Mouse (Mus musculus): ENCODE measurements at regions not wholly inside any gene's neighbourhood (a gene's known extent, or its start where the extent isn't known, plus 50 kb on each side); places are given as distances from the start of the nearest gene placed in this dataset.
"Not testable (repeated sequence)": the region's sequence is repeated elsewhere in the genome, so short reads cannot be mapped to it uniquely, and the experiment has no call there.

DNA sequence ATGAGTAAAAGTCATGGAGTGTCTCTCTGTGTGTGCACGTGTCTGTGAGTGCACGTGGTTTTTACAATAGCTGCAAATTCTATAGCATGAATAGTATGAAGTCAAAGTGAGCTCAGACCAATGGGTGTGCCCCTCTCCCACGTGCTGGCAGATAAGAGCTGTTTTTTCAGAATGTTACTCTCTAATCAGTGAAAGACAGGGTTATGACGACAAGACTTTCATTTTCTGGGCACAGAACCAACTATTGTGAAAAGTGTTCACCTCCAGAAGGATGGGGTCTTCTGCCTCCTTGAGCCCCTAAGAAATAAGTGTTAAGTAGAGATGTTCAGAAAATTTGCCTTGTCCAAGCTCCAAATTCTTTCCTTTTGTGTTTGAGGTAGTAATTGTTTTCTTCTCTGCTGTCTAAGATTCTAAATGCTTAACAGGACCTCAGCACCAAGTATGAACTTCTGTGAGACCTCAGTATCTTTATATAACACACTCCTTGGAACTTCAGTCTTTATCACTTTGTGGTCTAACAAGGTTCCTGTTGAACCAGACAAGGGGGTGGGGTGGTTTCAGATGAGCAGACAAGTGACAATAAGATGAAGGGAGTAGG, 182.8 kb upstream of the P2ry1 start:
- Histone ChIP-seq H3K27me3 (ENCODE audit: low read depth, poor library complexity, severe bottlenecking) (no peaks in the 10 kb centered on the region), H3K9me3 (replicated peaks) (no peaks in the 10 kb centered on the region), H3K4me1 (no peaks in the 10 kb centered on the region), H3K4me3 (no peak overlapping the region), H3K36me3 (no peaks in the 10 kb centered on the region), H3K27ac (no peak overlapping the region)
- DNase-seq (ENCODE audit: low spot score), result no peak
- WGBS, result 83% methylated on average over 4 of the region's 4 CpGs

DNA sequence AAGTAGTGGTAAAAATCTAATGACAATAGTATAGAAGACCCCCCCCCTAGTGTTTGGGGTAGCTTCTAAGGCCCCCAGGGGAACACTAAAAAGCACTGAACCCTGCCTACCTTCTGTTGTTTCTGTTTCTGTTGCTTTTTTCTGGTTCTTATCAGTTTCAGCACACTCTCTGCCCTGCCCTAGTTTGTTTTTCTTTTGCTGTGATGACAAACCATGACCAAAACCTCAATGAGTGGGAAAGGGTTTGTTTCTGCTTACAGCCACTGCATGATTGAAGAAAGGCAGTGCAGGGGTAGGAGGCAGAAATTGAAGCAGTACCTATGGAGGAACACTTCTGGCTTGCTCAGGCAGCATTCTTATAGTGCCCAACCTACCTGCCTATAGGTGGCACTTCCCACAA, 181.1 kb upstream of the P2ry1 start:
- H3K4me1 ChIP-seq, result no peaks in the 10 kb centered on the region
- no peaks in the 10 kb centered on the region for H3K36me3 ChIP-seq
- no peak for DNase-seq (ENCODE audit: low spot score)
- H3K27ac ChIP-seq, result no peak overlapping the region
- H3K9me3 ChIP-seq (replicated peaks), result no peaks in the 10 kb centered on the region
- H3K27me3 ChIP-seq (ENCODE audit: low read depth, poor library complexity, severe bottlenecking), result no peaks in the 10 kb centered on the region
- H3K4me3 ChIP-seq, result no peak overlapping the region

DNA sequence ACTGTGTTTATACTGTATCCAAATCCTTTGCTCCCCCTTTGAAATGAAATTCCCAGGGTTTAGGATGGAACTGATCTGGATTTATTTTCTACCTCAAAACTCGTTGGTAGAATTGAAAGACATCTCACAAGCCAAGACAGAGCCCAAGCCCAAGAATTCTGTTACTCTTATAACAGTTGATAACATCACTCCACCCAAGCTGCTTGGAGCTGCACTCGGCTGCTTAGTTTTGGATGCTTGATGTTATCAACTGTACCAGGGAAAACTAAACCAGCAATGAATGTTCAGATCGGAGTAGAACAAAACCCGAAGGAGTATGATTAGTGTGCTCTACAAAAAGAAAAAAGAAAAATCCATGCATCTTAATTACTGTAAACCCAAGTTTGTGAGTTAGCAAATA, 175.8 kb upstream of the P2ry1 start:
- no peak overlapping the region for H3K27ac ChIP-seq
- 80% methylated on average over 4 of the region's 4 CpGs for WGBS
- no peaks in the 10 kb centered on the region for H3K27me3 ChIP-seq (ENCODE audit: low read depth, poor library complexity, severe bottlenecking)
- no peaks in the 10 kb centered on the region for H3K9me3 ChIP-seq (replicated peaks)
- no peaks in the 10 kb centered on the region for H3K4me1 ChIP-seq
- H3K36me3 ChIP-seq, result no peaks in the 10 kb centered on the region
- no peak for DNase-seq (ENCODE audit: low spot score)
- no peak overlapping the region for H3K4me3 ChIP-seq

DNA sequence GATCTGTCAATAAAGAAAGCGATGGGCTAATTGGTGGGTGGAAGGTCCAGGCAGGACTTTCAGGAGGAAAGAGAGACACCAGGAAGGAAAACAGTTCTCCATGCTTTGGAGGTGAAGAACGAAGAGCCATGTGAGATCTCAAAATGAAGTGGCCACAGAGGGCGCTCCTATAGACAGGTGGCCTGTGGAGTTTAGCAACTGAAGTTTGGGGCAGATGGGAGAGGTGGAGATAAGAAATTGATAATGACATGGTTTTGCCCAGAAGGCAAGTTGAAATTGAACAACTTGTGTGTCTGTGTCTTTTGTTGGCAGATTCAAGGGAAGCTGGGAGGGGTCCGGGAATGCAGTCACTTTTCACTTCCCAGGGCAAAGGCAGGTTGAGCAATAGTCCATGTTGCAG, 170.2 kb upstream of the P2ry1 start:
- no peaks in the 10 kb centered on the region for H3K27me3 ChIP-seq (ENCODE audit: low read depth, poor library complexity, severe bottlenecking)
- no peak overlapping the region for H3K27ac ChIP-seq
- 93% methylated on average over 4 of the region's 4 CpGs for WGBS
- DNase-seq (ENCODE audit: low spot score), result no peak
- no peaks in the 10 kb centered on the region for H3K36me3 ChIP-seq
- H3K9me3 ChIP-seq (replicated peaks), result no peaks in the 10 kb centered on the region
- no peak overlapping the region for H3K4me3 ChIP-seq
- no peaks in the 10 kb centered on the region for H3K4me1 ChIP-seq

DNA sequence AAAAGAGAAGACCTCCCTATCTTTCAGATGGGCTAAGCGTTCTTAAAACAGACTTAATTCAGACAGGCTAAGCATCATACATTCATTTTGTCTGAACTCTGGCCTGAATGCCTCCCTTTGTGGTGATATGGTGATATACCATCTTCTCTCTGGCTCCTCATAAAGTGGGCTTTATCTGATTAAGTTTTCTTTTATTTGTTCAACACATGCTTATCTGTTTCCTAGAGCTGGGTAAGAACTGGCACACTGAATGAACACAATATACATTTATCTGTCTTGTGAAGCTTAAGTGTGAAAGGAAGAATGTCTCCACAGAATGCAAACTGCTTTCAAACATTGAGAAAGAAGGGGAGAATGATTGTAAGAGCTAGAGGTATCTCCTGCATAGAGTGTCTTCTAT, 160.7 kb upstream of the P2ry1 start:
- Histone ChIP-seq H3K4me1 (no peaks in the 10 kb centered on the region), H3K9me3 (replicated peaks) (no peaks in the 10 kb centered on the region), H3K36me3 (no peaks in the 10 kb centered on the region), H3K4me3 (no peak overlapping the region), H3K27ac (no peak overlapping the region), H3K27me3 (ENCODE audit: low read depth, poor library complexity, severe bottlenecking) (no peaks in the 10 kb centered on the region)
- DNase-seq (ENCODE audit: low spot score), result no peak
- 92% methylated on average over 1 of the region's 1 CpGs for WGBS

DNA sequence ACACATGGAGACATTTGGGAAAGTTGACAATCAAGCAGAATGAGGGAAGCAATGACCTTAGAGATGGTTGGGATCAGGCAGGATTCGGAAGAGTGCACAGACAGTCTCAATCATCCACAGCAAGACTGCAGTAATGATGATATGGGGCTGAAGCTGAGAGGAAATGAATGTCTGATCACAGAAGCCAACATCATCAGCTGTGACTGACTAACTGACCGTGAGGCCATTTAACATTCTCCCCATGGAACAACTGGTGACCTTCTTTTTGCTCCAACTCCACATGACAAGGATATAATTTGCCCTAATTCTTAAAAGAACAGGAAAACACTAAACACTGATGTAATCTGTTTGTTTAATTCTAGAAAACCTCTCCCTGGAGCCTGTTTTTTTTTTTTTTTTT, 157.3 kb upstream of the P2ry1 start:
- no peak for DNase-seq (ENCODE audit: low spot score)
- WGBS, result 83% methylated on average over 2 of the region's 2 CpGs
- H3K27ac ChIP-seq, result no peak overlapping the region

DNA sequence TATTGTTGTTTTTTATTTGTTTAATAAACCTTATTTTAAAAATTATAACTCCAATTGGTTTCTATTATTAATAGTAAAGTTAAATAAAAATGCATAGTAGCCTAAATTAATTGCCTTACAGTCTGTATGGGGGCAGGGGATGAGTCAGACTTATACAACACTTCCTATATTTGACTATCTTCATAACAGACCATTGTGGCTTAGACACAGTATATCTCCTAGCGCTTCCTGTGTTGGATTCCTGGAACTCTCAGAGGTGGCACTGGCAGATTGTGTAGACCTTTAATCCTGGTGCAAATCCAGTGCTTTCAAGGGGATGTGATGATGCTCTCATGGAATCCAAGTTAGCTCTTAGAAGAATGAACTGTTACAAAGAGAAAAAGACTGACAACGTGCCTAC, 154.2 kb upstream of the P2ry1 start:
- Histone ChIP-seq H3K9me3 (replicated peaks) (no peaks in the 10 kb centered on the region), H3K4me1 (no peaks in the 10 kb centered on the region), H3K4me3 (no peak overlapping the region), H3K36me3 (no peaks in the 10 kb centered on the region), H3K27ac (no peak overlapping the region), H3K27me3 (ENCODE audit: low read depth, poor library complexity, severe bottlenecking) (no peaks in the 10 kb centered on the region)
- no peak for DNase-seq (ENCODE audit: low spot score)
- 94% methylated on average over 2 of the region's 2 CpGs for WGBS

More for the DNA sequence above, 157.3 kb upstream of the P2ry1 start:
- Histone ChIP-seq H3K27me3 (ENCODE audit: low read depth, poor library complexity, severe bottlenecking) (no peaks in the 10 kb centered on the region), H3K4me1 (no peaks in the 10 kb centered on the region), H3K4me3 (no peak overlapping the region), H3K9me3 (replicated peaks) (no peaks in the 10 kb centered on the region), H3K36me3 (no peaks in the 10 kb centered on the region)

DNA sequence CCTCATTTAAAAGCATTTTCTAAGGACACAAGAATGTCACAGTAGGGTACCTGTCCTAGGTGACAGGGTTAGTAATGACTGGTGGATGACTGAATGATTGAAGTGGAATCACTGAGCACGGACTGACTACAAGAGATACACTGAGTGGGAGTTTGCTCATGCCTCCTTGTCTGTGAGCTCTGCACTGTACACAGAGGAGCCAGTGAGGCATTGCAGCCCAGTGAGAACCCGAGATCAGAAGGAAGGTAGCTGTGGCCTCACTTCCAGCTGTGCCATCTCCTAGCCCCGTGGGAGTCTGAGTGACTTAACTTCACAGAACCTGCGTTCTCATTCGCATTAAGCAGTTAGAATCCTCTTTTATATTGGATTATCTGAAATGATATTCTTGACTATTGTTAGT, 148.8 kb upstream of the P2ry1 start:
- DNase-seq (ENCODE audit: low spot score), result no peak
- Histone ChIP-seq H3K4me1 (no peaks in the 10 kb centered on the region), H3K27me3 (ENCODE audit: low read depth, poor library complexity, severe bottlenecking) (no peaks in the 10 kb centered on the region), H3K4me3 (no peak overlapping the region), H3K9me3 (replicated peaks) (no peaks in the 10 kb centered on the region), H3K27ac (no peak overlapping the region), H3K36me3 (no peaks in the 10 kb centered on the region)
- WGBS, result 72% methylated on average over 5 of the region's 5 CpGs

DNA sequence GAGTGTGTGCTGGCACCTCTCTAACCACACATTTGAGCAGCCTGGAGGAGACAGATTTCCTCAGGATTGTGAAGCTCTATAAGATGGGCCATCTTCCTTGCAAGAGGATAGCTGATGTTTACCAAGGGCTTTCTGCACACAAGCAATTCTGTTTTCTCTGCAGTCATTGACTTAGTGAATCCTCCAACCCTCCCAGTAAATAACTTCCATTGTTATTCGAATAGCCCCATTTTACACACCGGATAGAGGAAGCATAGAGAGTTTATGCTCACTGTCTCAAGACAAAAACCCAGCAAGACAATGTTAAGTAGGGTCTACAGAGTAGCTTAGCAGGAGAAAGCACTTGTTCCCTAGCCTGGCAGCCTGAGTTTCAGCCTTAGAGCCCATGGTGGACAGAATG, 146.9 kb upstream of the P2ry1 start:
- Histone ChIP-seq H3K27me3 (ENCODE audit: low read depth, poor library complexity, severe bottlenecking) (no peaks in the 10 kb centered on the region), H3K36me3 (no peaks in the 10 kb centered on the region), H3K4me3 (no peak overlapping the region), H3K9me3 (replicated peaks) (no peaks in the 10 kb centered on the region), H3K4me1 (no peaks in the 10 kb centered on the region), H3K27ac (no peak overlapping the region)
- no peak for DNase-seq (ENCODE audit: low spot score)
- 64% methylated on average over 2 of the region's 2 CpGs for WGBS

DNA sequence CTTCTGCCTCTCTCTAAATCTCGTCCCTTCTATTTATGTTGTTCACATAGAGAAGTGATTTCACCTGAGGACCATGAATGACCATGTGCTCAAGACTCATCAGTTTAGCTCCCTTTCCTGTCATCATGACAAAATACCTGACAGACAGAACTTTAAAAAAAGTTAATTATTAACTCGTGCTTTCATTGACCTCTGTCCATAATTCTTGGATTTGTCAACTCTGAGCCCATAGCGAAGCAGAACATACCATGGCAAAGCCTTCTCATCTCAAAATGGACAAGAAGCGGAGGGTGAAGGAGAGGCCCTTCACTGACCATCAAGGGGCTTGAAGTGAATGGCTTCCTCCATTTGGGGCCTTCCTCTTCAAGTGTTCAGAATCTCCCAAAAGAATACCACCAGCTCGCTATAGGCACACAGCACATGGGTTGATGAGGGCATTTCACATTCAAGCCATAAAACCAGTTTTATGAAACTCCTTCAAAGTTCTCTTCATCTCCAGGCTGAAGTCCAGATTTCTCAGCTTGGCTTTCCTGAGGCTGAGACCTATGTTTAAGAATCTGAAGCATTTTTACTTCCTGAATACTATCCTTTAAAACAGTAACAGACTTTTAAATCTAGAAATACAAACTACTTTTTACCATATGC, 144.0 kb upstream of the P2ry1 start:
- no peaks in the 10 kb centered on the region for H3K9me3 ChIP-seq (replicated peaks)
- no peak overlapping the region for H3K4me3 ChIP-seq
- H3K27ac ChIP-seq, result no peak overlapping the region
- H3K4me1 ChIP-seq, result no peaks in the 10 kb centered on the region
- no peak for DNase-seq (ENCODE audit: low spot score)
- no peaks in the 10 kb centered on the region for H3K36me3 ChIP-seq
- WGBS, result 88% methylated on average over 5 of the region's 5 CpGs
- no peaks in the 10 kb centered on the region for H3K27me3 ChIP-seq (ENCODE audit: low read depth, poor library complexity, severe bottlenecking)

DNA sequence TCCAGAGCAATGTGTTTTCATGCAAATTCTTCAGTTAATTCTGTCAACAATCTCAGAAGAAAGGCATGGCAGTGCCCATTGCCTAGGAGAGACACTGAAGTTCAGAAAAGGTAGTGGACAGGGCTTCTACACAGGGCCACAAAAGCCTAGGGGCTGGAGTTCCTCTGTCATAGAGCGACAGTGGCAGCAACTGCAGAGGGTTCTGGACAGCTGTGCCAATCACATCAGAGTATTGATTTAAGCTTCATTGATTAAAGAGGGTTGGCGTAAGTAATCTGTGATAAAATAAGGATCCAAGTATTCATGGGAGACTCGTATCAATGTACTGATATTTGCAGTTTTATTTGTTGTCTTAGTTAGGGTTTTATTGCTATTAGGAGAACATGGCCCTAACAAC, 143.5 kb upstream of the P2ry1 start:
- no peak for DNase-seq (ENCODE audit: low spot score)
- H3K9me3 ChIP-seq (replicated peaks), result no peaks in the 10 kb centered on the region
- 91% methylated on average over 3 of the region's 3 CpGs for WGBS
- no peak overlapping the region for H3K4me3 ChIP-seq
- H3K27me3 ChIP-seq (ENCODE audit: low read depth, poor library complexity, severe bottlenecking), result no peaks in the 10 kb centered on the region
- H3K36me3 ChIP-seq, result no peaks in the 10 kb centered on the region
- H3K27ac ChIP-seq, result no peak overlapping the region
- H3K4me1 ChIP-seq, result no peaks in the 10 kb centered on the region

DNA sequence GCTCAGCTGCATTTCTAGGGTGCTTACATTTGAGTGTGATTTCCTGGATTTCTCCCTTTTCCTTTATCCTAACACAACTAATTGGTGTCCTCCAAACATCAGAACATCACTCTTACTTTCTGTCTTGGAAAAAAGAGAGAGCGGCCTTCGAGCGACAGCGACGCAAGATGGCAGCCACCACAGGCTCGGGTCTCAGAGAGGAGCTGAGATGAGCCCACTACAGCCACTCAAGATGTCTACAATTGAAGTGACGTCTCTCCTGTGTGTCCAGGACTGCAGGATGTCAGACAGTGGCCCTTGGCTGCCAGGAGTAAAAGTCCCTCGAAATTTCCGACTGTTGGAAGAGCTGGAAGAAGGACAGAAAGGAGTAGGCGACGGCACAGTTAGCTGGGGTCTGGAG, 125.7 kb upstream of the P2ry1 start:
- WGBS, result 91% methylated on average over 11 of the region's 11 CpGs
- not testable (repeated sequence) for H3K36me3 ChIP-seq; H3K9me3 ChIP-seq (replicated peaks); H3K4me1 ChIP-seq; DNase-seq (ENCODE audit: low spot score); H3K27ac ChIP-seq; H3K4me3 ChIP-seq; H3K27me3 ChIP-seq (ENCODE audit: low read depth, poor library complexity, severe bottlenecking)

DNA sequence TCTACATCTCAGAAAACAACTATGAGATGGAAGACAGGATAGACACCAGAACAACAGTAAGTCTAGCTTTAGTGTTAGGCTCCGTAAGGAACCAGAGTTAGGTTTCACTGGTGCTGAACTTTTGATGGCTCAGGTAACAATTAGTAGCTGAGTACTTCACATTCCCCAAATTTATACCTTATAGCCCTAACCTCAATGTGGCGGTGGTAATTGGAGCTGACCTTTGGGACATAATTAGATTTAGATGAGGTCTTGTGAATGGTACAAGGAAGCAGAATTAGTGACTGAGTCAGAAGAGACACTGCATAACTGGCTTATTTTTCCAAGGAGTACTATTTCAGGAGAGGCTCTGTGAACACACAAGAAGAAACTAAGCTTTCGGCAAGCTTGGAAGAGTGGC, 123.7 kb upstream of the P2ry1 start:
- Histone ChIP-seq H3K9me3 (replicated peaks) (no peaks in the 10 kb centered on the region), H3K4me3 (no peak overlapping the region), H3K27me3 (ENCODE audit: low read depth, poor library complexity, severe bottlenecking) (no peaks in the 10 kb centered on the region), H3K36me3 (no peaks in the 10 kb centered on the region), H3K4me1 (no peaks in the 10 kb centered on the region), H3K27ac (no peak overlapping the region)
- no peak for DNase-seq (ENCODE audit: low spot score)
- WGBS, result 72% methylated on average over 3 of the region's 3 CpGs

DNA sequence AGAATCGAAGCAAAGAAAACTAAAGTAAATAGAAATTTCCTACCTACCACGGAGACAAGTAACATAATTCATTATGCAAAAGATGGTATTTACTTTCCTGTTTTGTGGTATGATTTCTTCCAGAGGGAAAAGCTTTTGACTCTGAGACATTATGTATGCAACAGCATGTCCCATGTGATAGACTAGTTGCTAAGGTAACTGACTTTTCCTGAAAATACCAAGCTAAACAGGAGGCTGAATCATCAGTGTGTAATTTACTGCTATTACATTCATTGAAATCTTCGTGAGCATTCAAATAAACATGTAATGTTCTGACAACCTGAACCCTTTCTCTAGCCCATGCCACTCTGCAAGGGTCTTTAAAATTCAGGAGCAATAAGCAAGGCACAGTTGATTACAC, 118.6 kb upstream of the P2ry1 start:
- no peak for DNase-seq (ENCODE audit: low spot score)
- WGBS, result 80% methylated on average over 3 of the region's 3 CpGs
- Histone ChIP-seq H3K9me3 (replicated peaks) (no peaks in the 10 kb centered on the region), H3K36me3 (no peaks in the 10 kb centered on the region), H3K27me3 (ENCODE audit: low read depth, poor library complexity, severe bottlenecking) (no peaks in the 10 kb centered on the region), H3K27ac (no peak overlapping the region), H3K4me3 (no peak overlapping the region), H3K4me1 (no peaks in the 10 kb centered on the region)
